Mouse (Mus musculus) lung, postnatal 0 days (tissue): ENCODE data around the gene Mcub.
A peak's percentile ranks its signal among the peaks of the same experiment; 100 is the strongest.

ENCODE experiments used
- CTCF ChIP-seq: IDR thresholded peaks from 2 replicates; pipeline ENCODE4 v1.5.1; 2016; ENCODE audit warnings: antibody characterized with exemption, mild to moderate bottlenecking
- EP300 ChIP-seq: IDR thresholded peaks from 2 replicates; pipeline ENCODE4 v1.6.1; 2016; ENCODE audit warnings: antibody characterized with exemption, mild to moderate bottlenecking, control low read depth

- TF ChIP-seq CTCF (peak; percentile 63), EP300 (no peak)
These were observed 37.6 kb downstream of the Mcub start for GRCm38 (mm10) chr3:129932443-129932842.
